Comparison of ENCODE assay signal across 25 mouse cellular contexts in the genomic region with DNA sequence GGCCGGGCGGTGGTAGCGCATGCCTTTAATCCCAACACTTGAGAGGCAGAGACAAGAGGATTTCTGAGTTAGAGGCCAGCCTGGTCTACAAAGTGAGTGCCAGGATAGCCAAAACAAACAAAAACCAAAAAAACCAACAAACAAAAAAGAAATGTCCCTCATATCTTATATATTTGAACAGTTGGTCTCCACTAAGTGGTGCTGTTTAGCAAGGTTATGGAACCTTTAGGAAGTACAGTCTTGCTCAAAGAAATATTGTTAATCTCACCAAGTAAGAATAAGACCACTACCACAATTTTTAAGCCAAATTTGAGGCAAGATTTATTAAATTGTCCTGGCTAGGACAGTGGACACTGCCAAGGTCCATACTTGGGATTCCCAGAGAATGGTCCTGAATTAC. TPM values are rescaled to one million over a fixed set of nuclear protein-coding genes. Genes with fewer than 3 reads are reported as not detected.
A peak's percentile ranks its signal among the peaks of the same experiment; 100 is the strongest.
DNase-seq lines count a peak whose midpoint lies in the region; TF ChIP-seq lines count a peak whose summit lies in the region.
"Had no signal": no experiment of that assay in that cellular context is flagged by ENCODE, and none has a peak within 500 bp of the region (broad histone marks: within the 10 kb centered on the region; RNA-seq: fewer than 3 reads in every experiment).

No protein-coding gene starts in this region.

- no peaks in the 10 kb centered on the region for H3K36me3 ChIP-seq in heart, embryonic 10.5 days
- no peaks in the 10 kb centered on the region for H3K36me3 ChIP-seq in CH12.LX (replicated peaks in 1 of 2; ENCODE audit: control insufficient read depth in 1 of 2, insufficient read depth in 1 of 2, low read length in 1 of 2)
- H3K36me3 ChIP-seq: forebrain, embryonic 15.5 days; heart, embryonic 13.5 days; lung, embryonic 15.5 days; neural tube, embryonic 15.5 days had no signal

- H3K9me3 ChIP-seq in heart, embryonic 10.5 days, result no peaks in the 10 kb centered on the region
- H3K9me3 ChIP-seq in CH12.LX (replicated peaks; ENCODE audit: low read length), result peaks cover 9% of the 10 kb centered on the region
- H3K9me3 ChIP-seq: forebrain, embryonic 15.5 days; lung, embryonic 15.5 days; megakaryocyte, embryonic 14.5 days; neural tube, embryonic 15.5 days had no signal

- H3K27ac ChIP-seq in heart, embryonic 10.5 days, result no peak overlapping the region
- no peak overlapping the region for H3K27ac ChIP-seq in left cerebral cortex, adult 2 months
- no peak overlapping the region for H3K27ac ChIP-seq in CH12.LX (ENCODE audit: insufficient read depth, low read depth)
- H3K27ac ChIP-seq: forebrain, embryonic 15.5 days; heart, embryonic 13.5 days; lung, embryonic 15.5 days; neural tube, embryonic 15.5 days had no signal

- H3K4me3 ChIP-seq in heart, embryonic 10.5 days, result no peak overlapping the region
- no peak overlapping the region for H3K4me3 ChIP-seq in left cerebral cortex, adult 2 months
- H3K4me3 ChIP-seq in CH12.LX (replicated peaks in 1 of 3; ENCODE audit: low read depth in 2 of 3, low read length in 2 of 3, poor library complexity in 1 of 3), result no peak overlapping the region
- H3K4me3 ChIP-seq: forebrain, embryonic 15.5 days; heart, embryonic 13.5 days; lung, embryonic 15.5 days; megakaryocyte, embryonic 14.5 days; neural tube, embryonic 15.5 days had no signal

- dilution Hi-C loops in CH12.LX (cut with MboI; ENCODE audit: extremely low pct_ligation_motif_present, extremely low pct_unique_long_range_greater_than_20kb, low sequenced_read_pairs), result no loop called here

- no peaks in the 10 kb centered on the region for H3K4me1 ChIP-seq in heart, embryonic 10.5 days
- 0 out of 4 replicates have a peak, but pooled peaks cover 0 to 3% of the 10 kb centered on the region in 2 experiments for H3K4me1 ChIP-seq in CH12.LX (ENCODE audit: control insufficient read depth in 1 of 2, insufficient read depth in 2 of 2)
- H3K4me1 ChIP-seq: forebrain, embryonic 15.5 days; heart, embryonic 13.5 days; lung, embryonic 15.5 days; neural tube, embryonic 15.5 days had no signal

- peak; percentile 13 for TF ChIP-seq CTCF in left cerebral cortex, adult 2 months (IDR thresholded peaks at IDR 0.05)
- peak in 1 of 2 experiments; percentile 52; a peak in 2 of 4 replicates for TF ChIP-seq CTCF in CH12.LX (conservative IDR thresholded peaks at IDR 0.05 in 1 of 2, IDR thresholded peaks at IDR 0.05 in 1 of 2; ENCODE audit: low read depth in 2 of 2, low read length in 2 of 2)

- WGBS in heart, embryonic 10.5 days, result 92% methylated on average over 3 of the region's 3 CpGs

- no peaks in the 10 kb centered on the region for H3K27me3 ChIP-seq in heart, embryonic 10.5 days (ENCODE audit: insufficient read depth, poor library complexity, severe bottlenecking)
- no peaks in the 10 kb centered on the region for H3K27me3 ChIP-seq in CH12.LX (replicated peaks)
- H3K27me3 ChIP-seq: forebrain, embryonic 15.5 days; heart, embryonic 13.5 days; lung, embryonic 15.5 days; neural tube, embryonic 15.5 days had no signal

- TF ChIP-seq RAD21 in CH12.LX (IDR thresholded peaks at IDR 0.05; ENCODE audit: low read depth, low read length), result peak; percentile 58

- intact Hi-C loops in left cerebral cortex, adult 2 months (cut with DNase I), result no loop called here

- no peak for TF ChIP-seq EP300 in CH12.LX (IDR thresholded peaks at IDR 0.05; ENCODE audit: low read length)

- no peak for TF ChIP-seq POLR2A in CH12.LX (IDR thresholded peaks at IDR 0.05; ENCODE audit: low read depth, low read length)

- no peaks in the 10 kb centered on the region for H3K79me2 ChIP-seq in CH12.LX (replicated peaks; ENCODE audit: control insufficient read depth, extremely low read depth, insufficient read depth, poor library complexity, severe bottlenecking)

- in situ Hi-C loops in CH12.LX (cut with MboI; ENCODE audit: low pct_ligation_motif_present, low pct_unique_long_range_greater_than_20kb, low sequenced_read_pairs), result no loop called here

- no peak overlapping the region for H3K4me2 ChIP-seq in CH12.LX (ENCODE audit: insufficient read depth, low read depth, poor library complexity, severe bottlenecking)
- H3K4me2 ChIP-seq: forebrain, embryonic 15.5 days; heart, embryonic 13.5 days; liver, embryonic 11.5 days; lung, embryonic 15.5 days; neural tube, embryonic 15.5 days had no signal

- H3K9ac ChIP-seq in CH12.LX (ENCODE audit: insufficient read depth, low read depth), result no peak overlapping the region
- H3K9ac ChIP-seq: forebrain, embryonic 15.5 days; heart, embryonic 13.5 days; lung, embryonic 15.5 days; neural tube, embryonic 15.5 days had no signal

- peak; percentile 30 for DNase-seq in heart, embryonic 10.5 days (ENCODE audit: low spot score)
- DNase-seq in heart, adult 8-10 months (ENCODE audit: low spot score), result no peak
- no peak for DNase-seq in left cerebral cortex, adult 2 months (ENCODE audit: extremely low spot score in 1 of 2, low spot score in 2 of 2)
- no peak for DNase-seq in left cerebral cortex, adult 9 months (ENCODE audit: low spot score in 2 of 2)
- DNase-seq in 3T3-L1 (ENCODE audit: low read depth, low spot score) (peak; percentile 45), CH12.LX (ENCODE audit: extremely low read depth) (no peak), adipocyte (ENCODE audit: low spot score) (no peak)
- no peak for DNase-seq in right cerebral cortex, postnatal 14 days
- DNase-seq: adrenal gland, adult 8-10 months; cerebellum, adult 11 months; cerebellum, postnatal 14 days; embryo, embryonic 11 days; gastrocnemius, postnatal 36 days; layer of hippocampus, postnatal 36 days; left cerebral cortex, postnatal 4 days; midbrain, embryonic 14.5 days; spleen, adult 18-20 months; thymus, postnatal 36 days had no signal

TF ChIP-seq in CH12.LX, 34 proteins besides CTCF, POLR2A, EP300 and RAD21:
- no peak for TF ChIP-seq MXI1 (IDR thresholded peaks at IDR 0.05; ENCODE audit: low read depth, low read length)
- no peak for TF ChIP-seq MYC (IDR thresholded peaks at IDR 0.05; ENCODE audit: low read depth, low read length)
- TF ChIP-seq HCFC1 (IDR thresholded peaks at IDR 0.05; ENCODE audit: low read depth, low read length), result no peak
- TF ChIP-seq MAFK (IDR thresholded peaks at IDR 0.05; ENCODE audit: insufficient replicate concordance, low read length), result no peak
- no peak for TF ChIP-seq ZNF384 (IDR thresholded peaks at IDR 0.05; ENCODE audit: low read depth, low read length)
- TF ChIP-seq JUN (IDR thresholded peaks at IDR 0.05; ENCODE audit: insufficient read depth, low read depth, low read length), result no peak
- no peak for TF ChIP-seq TBP (conservative IDR thresholded peaks at IDR 0.05; ENCODE audit: low read depth, low read length)
- no peak for TF ChIP-seq SIN3A (IDR thresholded peaks at IDR 0.05; ENCODE audit: low read length)
- TF ChIP-seq NELFE (IDR thresholded peaks at IDR 0.05; ENCODE audit: low read depth, low read length), result no peak
- TF ChIP-seq CHD2 (IDR thresholded peaks at IDR 0.05; ENCODE audit: low read length), result no peak
- no peak for TF ChIP-seq NRF1 (IDR thresholded peaks at IDR 0.05; ENCODE audit: low read depth, low read length)

RNA-seq across cellular contexts. Expression of a gene that starts 25.3 kb away (rescaled TPM):
- 16.1 and 18.9 TPM in 2 replicates for polyA plus RNA-seq in heart, embryonic 10.5 days (2016; fragmentation: Nextera tagmentation; extraction: Ambion mirVana)
- 10 to 100 TPM in 3 of 4 experiments, 1 to 10 TPM in 1; 8.7 to 11.5 (median 10.5) TPM for total RNA-seq in heart, adult 8-10 months (2022)
- 100 to 1,000 TPM in 1 of 2 experiments, 10 to 100 TPM in 1; 96.5 to 105 TPM for total RNA-seq in left cerebral cortex, adult 2 months (2021)
- total RNA-seq in CH12.LX (2012; rRNA removed) (9.3 and 10.9 TPM in 2 replicates), CH12.LX (2014; rRNA removed) (14.4 and 17.2 TPM in 2 replicates)
- polyA plus RNA-seq in CH12.LX (2012; ENCODE audit: insufficient read length, low read depth), result 16.5 and 19.7 TPM in 2 replicates

RNA-seq across cellular contexts. Expression of a gene that starts 34.6 kb away (rescaled TPM):
- polyA plus RNA-seq in heart, embryonic 10.5 days (2016; fragmentation: Nextera tagmentation; extraction: Ambion mirVana), result 17.0 and 27.5 TPM in 2 replicates
- 100 to 1,000 TPM in 3 of 4 experiments, 10 to 100 TPM in 1; 86.6 to 189 (median 156) TPM for total RNA-seq in heart, adult 8-10 months (2022)
- total RNA-seq in left cerebral cortex, adult 2 months (2021), result 10 to 100 TPM; 53.8 to 56.3 TPM
- total RNA-seq in CH12.LX (2012; rRNA removed) (1.9 and 2.1 TPM in 2 replicates), CH12.LX (2014; rRNA removed) (3.2 and 3.7 TPM in 2 replicates)
- 3.5 and 4.3 TPM in 2 replicates for polyA plus RNA-seq in CH12.LX (2012; ENCODE audit: insufficient read length, low read depth)
- total RNA-seq: gastrocnemius, postnatal 36 days; hematopoietic stem cell, adult 5-6 weeks had no signal

Comparison
In these comparisons a context has a peak if more than half of its experiments do, and no peak if none do; other contexts are left out.
1. DNase-seq: peak in heart, embryonic 10.5 days (single experiment) and 3T3-L1 (single experiment); none in heart, adult 8-10 months (single experiment), left cerebral cortex, adult 2 months (0 of 2), left cerebral cortex, adult 9 months (0 of 2), CH12.LX (single experiment), right cerebral cortex, postnatal 14 days (single experiment) and adipocyte (single experiment).
2. RNA of a gene that starts 25.3 kb away (total RNA-seq): 96.5 to 105 TPM in left cerebral cortex, adult 2 months; 9.3 to 17.2 TPM in CH12.LX and 8.7 to 11.5 TPM in heart, adult 8-10 months; every median in the first group is over 4 times any median in the second.
3. RNA of a gene that starts 34.6 kb away (total RNA-seq): 86.6 to 189 TPM in heart, adult 8-10 months and 53.8 to 56.3 TPM in left cerebral cortex, adult 2 months; 1.9 to 3.7 TPM in CH12.LX; every median in the first group is over 10 times any median in the second.